Mouse (Mus musculus) intestine, embryonic 14.5 days (tissue): ENCODE measurements at regions not wholly inside any gene's neighbourhood (a gene's known extent, or its start where the extent isn't known, plus 50 kb on each side); places are given as distances from the start of the nearest gene placed in this dataset.

Experiments
- ATAC-seq: fragments of 200-750 bp; cut with Nextera tagmentation; replicated peaks from 2 replicates; pipeline ENCODE4 v1.8.0; 2017; ENCODE audit warnings: low read depth, moderate number of reproducible peaks, moderate TSS enrichment, moderate library complexity; ENCODE audit not compliant: low FRiP score, low TSS enrichment
- DNase-seq: peaks from one replicate; pipeline ENCODE4 v3.0.0-alpha.2; 2018; ENCODE audit warnings: low spot score
- H3K27ac ChIP-seq: fragments of 300-500 bp; sonication (generic); 2 replicates; pipeline ENCODE4 v1.5.1; 2014; ENCODE audit warnings: low read depth, mild to moderate bottlenecking, control low read depth
- H3K27me3 ChIP-seq: fragments of 300-500 bp; sonication (generic); replicated peaks from 2 replicates; pipeline ENCODE4 v1.6.1; 2014; ENCODE audit warnings: low read length, control low read depth; ENCODE audit not compliant: control insufficient read depth, insufficient read depth
- H3K36me3 ChIP-seq: fragments of 300-500 bp; sonication (generic); 2 replicates; pipeline ENCODE4 v1.6.1; 2014; ENCODE audit warnings: low read length, control low read depth; ENCODE audit not compliant: control insufficient read depth, insufficient read depth
- H3K4me1 ChIP-seq: fragments of 300-500 bp; sonication (generic); replicated peaks from 2 replicates; pipeline ENCODE4 v1.6.1; 2014; ENCODE audit warnings: low read length, control low read depth, mixed read lengths; ENCODE audit not compliant: control insufficient read depth, insufficient read depth
- H3K4me2 ChIP-seq: fragments of 300-500 bp; sonication (generic); 2 replicates; pipeline ENCODE4 v1.6.1; 2014; ENCODE audit warnings: low read length
- H3K4me3 ChIP-seq: fragments of 300-500 bp; sonication (generic); 2 replicates; pipeline ENCODE4 v1.5.1; 2014; ENCODE audit warnings: low read depth, low read length, control low read depth, mixed read lengths
- H3K9ac ChIP-seq: fragments of 300-500 bp; sonication (generic); 2 replicates; pipeline ENCODE4 v1.6.1; 2014; ENCODE audit warnings: mild to moderate bottlenecking, low read length
- H3K9me3 ChIP-seq: fragments of 300-500 bp; sonication (generic); 2 replicates; pipeline ENCODE4 v1.6.1; 2016; ENCODE audit warnings: low read length, control low read depth; ENCODE audit not compliant: control insufficient read depth
- WGBS: fragments of 180-500 bp; shearing (Covaris S2); extraction: QIAGEN DNeasy Blood & Tissue Kit; methylation state at CpG from one replicate; pipeline ENCODE4 v1.1.7; 2014; 5-methylcytosine and 5-hydroxymethylcytosine counted together

DNA sequence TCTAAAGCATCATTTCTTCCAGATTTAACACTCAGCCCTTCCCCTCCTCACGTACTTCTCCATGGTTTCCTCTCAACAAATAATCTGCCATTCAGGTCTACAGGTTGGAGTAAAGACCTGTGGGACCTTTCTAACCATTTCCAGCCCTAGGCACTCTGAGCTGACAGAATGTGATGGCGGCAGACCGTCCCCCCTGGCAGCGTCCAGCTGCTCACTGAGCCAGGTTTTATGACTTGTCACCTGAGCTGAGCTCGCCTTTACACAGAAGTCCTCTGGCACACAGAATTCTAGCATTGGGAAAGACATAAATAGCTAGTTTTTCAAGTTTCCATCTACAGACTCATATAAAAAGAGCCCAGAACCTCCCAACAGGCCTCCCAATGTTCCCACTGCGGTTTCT lies 131.8 kb upstream of the Syt6 start:
- Histone ChIP-seq H3K4me3 (no peak overlapping the region), H3K27me3 (no peaks in the 10 kb centered on the region), H3K9me3 (no peaks in the 10 kb centered on the region), H3K4me1 (0 out of 2 replicates have a peak, but pooled peaks cover 6% of the 10 kb centered on the region), H3K27ac (no peak overlapping the region), H3K4me2 (no peak overlapping the region), H3K9ac (no peak overlapping the region), H3K36me3 (no peaks in the 10 kb centered on the region)
- WGBS, result 51% methylated on average over 6 of the region's 6 CpGs
- ATAC-seq (no peak), DNase-seq (no peak)

- no peaks in the 10 kb centered on the region for H3K36me3 ChIP-seq
- no peak for ATAC-seq
These were observed 129.2 kb upstream of the Syt6 start for GRCm38 (mm10) chr3:103445852-103446251.

GRCm38 (mm10) chr3:103449851-103450250 lies 125.2 kb upstream of the Syt6 start:
- H3K27me3 ChIP-seq, result no peaks in the 10 kb centered on the region
- H3K4me3 ChIP-seq, result no peak overlapping the region
- H3K4me1 ChIP-seq, result 0 out of 2 replicates have a peak, but pooled peaks cover 4% of the 10 kb centered on the region
- DNase-seq, result no peak
- H3K9me3 ChIP-seq, result no peaks in the 10 kb centered on the region
- H3K9ac ChIP-seq, result no peak overlapping the region
- 41% methylated on average over 7 of the region's 7 CpGs for WGBS
- ATAC-seq, result no peak
- no peaks in the 10 kb centered on the region for H3K36me3 ChIP-seq
- no peak overlapping the region for H3K27ac ChIP-seq
- H3K4me2 ChIP-seq, result no peak overlapping the region

More at GRCm38 (mm10) chr3:103445852-103446251, 129.2 kb upstream of the Syt6 start:
- H3K27me3 ChIP-seq, result no peaks in the 10 kb centered on the region
- no peak overlapping the region for H3K9ac ChIP-seq
- no peak for DNase-seq
- H3K4me2 ChIP-seq, result no peak overlapping the region
- no peak overlapping the region for H3K4me3 ChIP-seq
- H3K27ac ChIP-seq, result no peak overlapping the region
- no peaks in the 10 kb centered on the region for H3K9me3 ChIP-seq
- 85% methylated on average over 8 of the region's 8 CpGs for WGBS
- 0 out of 2 replicates have a peak, but pooled peaks cover 2% of the 10 kb centered on the region for H3K4me1 ChIP-seq

GRCm38 (mm10) chr3:103451971-103452370 lies 123.1 kb upstream of the Syt6 start:
- Histone ChIP-seq H3K27me3 (no peaks in the 10 kb centered on the region), H3K27ac (no peak overlapping the region), H3K36me3 (no peaks in the 10 kb centered on the region), H3K9ac (no peak overlapping the region), H3K9me3 (no peaks in the 10 kb centered on the region), H3K4me3 (no peak overlapping the region), H3K4me2 (no peak overlapping the region), H3K4me1 (0 out of 2 replicates have a peak, but pooled peaks cover 4% of the 10 kb centered on the region)
- DNase-seq (no peak), ATAC-seq (no peak)
- 62% methylated on average over 3 of the region's 3 CpGs for WGBS

GRCm38 (mm10) chr3:103463760-103464159 lies 111.3 kb upstream of the Syt6 start:
- Histone ChIP-seq H3K4me3 (no peak overlapping the region), H3K9ac (no peak overlapping the region), H3K9me3 (no peaks in the 10 kb centered on the region), H3K36me3 (no peaks in the 10 kb centered on the region), H3K27me3 (no peaks in the 10 kb centered on the region), H3K4me2 (no peak overlapping the region), H3K27ac (no peak overlapping the region), H3K4me1 (peaks cover 20% of the 10 kb centered on the region)
- ATAC-seq, result no peak
- DNase-seq, result no peak
- WGBS, result 64% methylated on average over 4 of the region's 4 CpGs

DNA sequence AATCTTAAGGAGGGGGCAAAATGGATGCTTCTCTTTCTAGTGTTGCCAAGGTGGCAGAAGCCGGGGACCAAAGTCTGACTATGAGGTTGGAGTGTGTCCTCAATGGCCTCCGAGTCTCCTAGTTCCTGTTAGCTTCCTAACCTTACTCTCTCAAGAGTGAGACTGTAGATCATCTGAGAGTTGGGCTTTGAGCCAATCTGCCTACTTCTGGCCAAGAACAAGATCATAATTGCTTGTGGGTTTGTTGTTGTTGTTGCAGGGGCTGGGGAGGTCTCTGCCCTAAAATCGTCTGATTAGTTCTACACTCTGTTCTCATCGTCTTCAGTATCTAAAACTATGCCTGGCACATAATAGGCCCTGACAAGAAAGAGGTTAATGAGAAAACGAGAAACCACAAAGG lies 110.8 kb upstream of the Syt6 start:
- Histone ChIP-seq H3K4me2 (no peak overlapping the region), H3K9ac (no peak overlapping the region), H3K4me3 (no peak overlapping the region), H3K36me3 (no peaks in the 10 kb centered on the region), H3K27me3 (no peaks in the 10 kb centered on the region), H3K27ac (no peak overlapping the region), H3K9me3 (no peaks in the 10 kb centered on the region), H3K4me1 (peaks cover 20% of the 10 kb centered on the region)
- ATAC-seq (no peak), DNase-seq (no peak)
- WGBS, result 54% methylated on average over 5 of the region's 5 CpGs

DNA sequence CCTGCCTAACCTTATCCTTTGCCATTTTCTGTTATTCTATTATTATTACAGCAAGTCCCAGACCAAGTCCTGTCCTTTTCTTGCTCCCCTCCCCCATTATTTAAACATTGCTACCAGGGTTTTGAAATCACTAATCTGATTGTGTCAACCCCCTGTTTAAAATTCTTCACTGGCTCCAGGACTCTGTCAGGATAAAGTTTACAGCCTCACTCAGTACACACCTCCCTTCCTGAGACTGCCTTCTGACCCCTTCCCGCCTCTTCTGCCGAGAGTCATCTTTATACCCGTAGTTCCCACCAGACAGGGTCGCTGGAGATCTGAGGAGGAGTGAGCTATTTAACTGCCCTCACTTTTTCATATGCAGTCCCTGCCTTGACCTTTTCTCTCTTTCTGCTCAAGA lies 110.3 kb upstream of the Syt6 start:
- Histone ChIP-seq H3K36me3 (no peaks in the 10 kb centered on the region), H3K9ac (no peak overlapping the region), H3K4me3 (no peak overlapping the region), H3K27ac (no peak overlapping the region), H3K4me1 (peaks cover 20% of the 10 kb centered on the region), H3K4me2 (no peak overlapping the region), H3K27me3 (no peaks in the 10 kb centered on the region), H3K9me3 (no peaks in the 10 kb centered on the region)
- WGBS, result 6% methylated on average over 4 of the region's 4 CpGs
- DNase-seq (no peak), ATAC-seq (no peak)

GRCm38 (mm10) chr3:103465132-103465690 lies 109.8 kb upstream of the Syt6 start:
- Histone ChIP-seq H3K9ac (no peak overlapping the region), H3K4me2 (no peak overlapping the region), H3K27ac (no peak overlapping the region), H3K4me1 (peaks cover 20% of the 10 kb centered on the region), H3K36me3 (no peaks in the 10 kb centered on the region), H3K9me3 (no peaks in the 10 kb centered on the region), H3K27me3 (no peaks in the 10 kb centered on the region), H3K4me3 (no peak overlapping the region)
- WGBS, result 43% methylated on average over 7 of the region's 7 CpGs
- ATAC-seq (no peak), DNase-seq (no peak)

DNA sequence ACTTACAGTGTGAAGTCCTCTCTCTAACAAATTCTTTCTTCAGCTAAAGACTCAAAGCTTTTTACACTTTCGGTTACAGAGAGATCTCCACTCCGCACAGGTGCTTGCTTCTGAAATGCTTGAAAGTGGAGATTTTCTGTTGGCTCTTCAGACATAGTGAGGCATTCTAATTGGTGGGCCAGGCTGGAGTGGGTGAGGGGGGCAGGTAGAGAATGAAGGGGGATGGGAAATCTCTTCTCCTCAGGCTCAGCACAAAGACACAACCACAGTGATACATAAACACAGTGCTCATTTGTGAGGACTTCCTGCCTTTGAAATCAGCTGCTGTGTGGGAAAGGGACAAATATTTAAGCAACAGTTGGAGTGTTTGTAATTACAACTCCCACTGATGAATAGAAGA lies 109.1 kb upstream of the Syt6 start:
- no peak overlapping the region for H3K27ac ChIP-seq
- H3K9me3 ChIP-seq, result no peaks in the 10 kb centered on the region
- DNase-seq, result no peak
- no peaks in the 10 kb centered on the region for H3K36me3 ChIP-seq
- no peak for ATAC-seq
- peaks cover 20% of the 10 kb centered on the region for H3K4me1 ChIP-seq
- no peaks in the 10 kb centered on the region for H3K27me3 ChIP-seq
- H3K4me3 ChIP-seq, result no peak overlapping the region
- no peak overlapping the region for H3K4me2 ChIP-seq
- no peak overlapping the region for H3K9ac ChIP-seq
- WGBS, result 39% methylated on average over 2 of the region's 2 CpGs
